Mouse (Mus musculus): ENCODE measurements around the gene Neurog2. TPM values are rescaled to one million over a fixed set of nuclear protein-coding genes. Genes with fewer than 3 reads are reported as not detected.

Neurog2 gene
- not detected in 2 replicates for polyA plus RNA-seq (2014; fragmentation: Nextera tagmentation; extraction: Ambion mirVana)

GRCm38 (mm10) chr3:127633080-127634032, at the start of gene Neurog2:
Gene Neurog2 (plus strand): TSS chr3:127633135.
- no peaks in the 10 kb centered on the region for H3K9me3 ChIP-seq (ENCODE audit: control insufficient read depth, low read length)
- DNase-seq (ENCODE audit: low spot score) (peak; percentile 69), ATAC-seq (ENCODE audit: insufficient number of reproducible peaks, low FRiP score, low TSS enrichment, low read depth) (0 out of 2 replicates have a peak, but pooled peaks have one; percentile 10)
- under 1% methylated on average over 90 of the region's 92 CpGs for WGBS
- peak within 1 kb of the TSS; percentile 50 for H3K4me2 ChIP-seq (ENCODE audit: low read depth, severe bottlenecking)
- H3K27me3 ChIP-seq (ENCODE audit: control insufficient read depth, insufficient read depth, low read length), result peaks cover 86% of the 10 kb centered on the region
- peak within 1 kb of the TSS; percentile 30 for H3K4me3 ChIP-seq (ENCODE audit: low read depth, low read length)
- peaks cover 13% of the 10 kb centered on the region for H3K4me1 ChIP-seq (ENCODE audit: control insufficient read depth, insufficient read depth, low read length)
- no peak within 1 kb of the TSS for H3K27ac ChIP-seq (replicated peaks; ENCODE audit: low read depth, low read length)
- no peaks in the 10 kb centered on the region for H3K36me3 ChIP-seq (ENCODE audit: control insufficient read depth, insufficient read depth, low read length)
- no peak within 1 kb of the TSS for H3K9ac ChIP-seq (ENCODE audit: low read length)

GRCm38 (mm10) chr3:127597136-127597535, 35.8 kb upstream of the Neurog2 start:
- H3K36me3 ChIP-seq (ENCODE audit: control insufficient read depth, insufficient read depth, low read length), result peaks cover 5% of the 10 kb centered on the region; the same call in 1 of the 2 replicates

GRCm38 (mm10) chr3:127608109-127608508, 24.8 kb upstream of the Neurog2 start:
- no peak for DNase-seq (ENCODE audit: low spot score)
- H3K4me1 ChIP-seq (ENCODE audit: control insufficient read depth, insufficient read depth, low read length), result no peaks in the 10 kb centered on the region
- H3K36me3 ChIP-seq (ENCODE audit: control insufficient read depth, insufficient read depth, low read length), result peaks cover 3% of the 10 kb centered on the region; the same call in 1 of the 2 replicates
- no peak overlapping the region for H3K9ac ChIP-seq (ENCODE audit: low read length)
- WGBS, result 96% methylated on average over 2 of the region's 2 CpGs
- no peak overlapping the region for H3K4me3 ChIP-seq (ENCODE audit: low read depth, low read length)
- H3K27ac ChIP-seq (replicated peaks; ENCODE audit: low read depth, low read length), result no peak overlapping the region
- H3K27me3 ChIP-seq (ENCODE audit: control insufficient read depth, insufficient read depth, low read length), result no peaks in the 10 kb centered on the region
- no peak overlapping the region for H3K4me2 ChIP-seq (ENCODE audit: low read depth, severe bottlenecking)
- no peak for ATAC-seq (ENCODE audit: insufficient number of reproducible peaks, low FRiP score, low TSS enrichment, low read depth)
- no peaks in the 10 kb centered on the region for H3K9me3 ChIP-seq (ENCODE audit: control insufficient read depth, low read length)

More at GRCm38 (mm10) chr3:127597136-127597535, 35.8 kb upstream of the Neurog2 start:
- Histone ChIP-seq H3K4me3 (ENCODE audit: low read depth, low read length) (no peak overlapping the region), H3K4me1 (ENCODE audit: control insufficient read depth, insufficient read depth, low read length) (no peaks in the 10 kb centered on the region), H3K9ac (ENCODE audit: low read length) (no peak overlapping the region), H3K27ac (replicated peaks; ENCODE audit: low read depth, low read length) (no peak overlapping the region), H3K4me2 (ENCODE audit: low read depth, severe bottlenecking) (no peak overlapping the region), H3K9me3 (ENCODE audit: control insufficient read depth, low read length) (no peaks in the 10 kb centered on the region), H3K27me3 (ENCODE audit: control insufficient read depth, insufficient read depth, low read length) (no peaks in the 10 kb centered on the region)
- WGBS, result 88% methylated on average over 1 of the region's 1 CpGs
- no peak for ATAC-seq (ENCODE audit: insufficient number of reproducible peaks, low FRiP score, low TSS enrichment, low read depth)
- DNase-seq (ENCODE audit: low spot score), result no peak

GRCm38 (mm10) chr3:127625296-127625695, 7.6 kb upstream of the Neurog2 start:
- H3K36me3 ChIP-seq (ENCODE audit: control insufficient read depth, insufficient read depth, low read length), result no peaks in the 10 kb centered on the region
- DNase-seq (ENCODE audit: low spot score) (peak; percentile 93), ATAC-seq (ENCODE audit: insufficient number of reproducible peaks, low FRiP score, low TSS enrichment, low read depth) (peak; percentile 74; the same call in 1 of the 2 replicates)
- H3K27ac ChIP-seq (replicated peaks; ENCODE audit: low read depth, low read length), result no peak overlapping the region
- H3K4me2 ChIP-seq (ENCODE audit: low read depth, severe bottlenecking), result peak overlapping the region; percentile 47
- H3K4me1 ChIP-seq (ENCODE audit: control insufficient read depth, insufficient read depth, low read length), result 0 out of 2 replicates have a peak, but pooled peaks cover 3% of the 10 kb centered on the region
- H3K27me3 ChIP-seq (ENCODE audit: control insufficient read depth, insufficient read depth, low read length), result peaks cover 50% of the 10 kb centered on the region
- no peak overlapping the region for H3K4me3 ChIP-seq (ENCODE audit: low read depth, low read length)
- WGBS, result under 1% methylated on average over 36 of the region's 36 CpGs
- H3K9me3 ChIP-seq (ENCODE audit: control insufficient read depth, low read length), result no peaks in the 10 kb centered on the region
- no peak overlapping the region for H3K9ac ChIP-seq (ENCODE audit: low read length)

GRCm38 (mm10) chr3:127625701-127626399, 7.1 kb upstream of the Neurog2 start:
- peak; percentile 71 for DNase-seq (ENCODE audit: low spot score)
- H3K9ac ChIP-seq (ENCODE audit: low read length), result no peak overlapping the region
- H3K27me3 ChIP-seq (ENCODE audit: control insufficient read depth, insufficient read depth, low read length), result peaks cover 56% of the 10 kb centered on the region
- WGBS, result under 1% methylated on average over 28 of the region's 28 CpGs
- no peaks in the 10 kb centered on the region for H3K36me3 ChIP-seq (ENCODE audit: control insufficient read depth, insufficient read depth, low read length)
- H3K4me1 ChIP-seq (ENCODE audit: control insufficient read depth, insufficient read depth, low read length), result 0 out of 2 replicates have a peak, but pooled peaks cover 3% of the 10 kb centered on the region
- peak overlapping the region; percentile 47 for H3K4me2 ChIP-seq (ENCODE audit: low read depth, severe bottlenecking)
- H3K4me3 ChIP-seq (ENCODE audit: low read depth, low read length), result no peak overlapping the region
- no peaks in the 10 kb centered on the region for H3K9me3 ChIP-seq (ENCODE audit: control insufficient read depth, low read length)
- no peak overlapping the region for H3K27ac ChIP-seq (replicated peaks; ENCODE audit: low read depth, low read length)
- ATAC-seq (ENCODE audit: insufficient number of reproducible peaks, low FRiP score, low TSS enrichment, low read depth), result no peak

GRCm38 (mm10) chr3:127626524-127626923, 6.4 kb upstream of the Neurog2 start:
- no peaks in the 10 kb centered on the region for H3K36me3 ChIP-seq (ENCODE audit: control insufficient read depth, insufficient read depth, low read length)
- H3K4me2 ChIP-seq (ENCODE audit: low read depth, severe bottlenecking), result no peak overlapping the region

GRCm38 (mm10) chr3:127627151-127627955, 5.6 kb upstream of the Neurog2 start:
- no peak overlapping the region for H3K27ac ChIP-seq (replicated peaks; ENCODE audit: low read depth, low read length)
- no peak overlapping the region for H3K4me3 ChIP-seq (ENCODE audit: low read depth, low read length)
- H3K9me3 ChIP-seq (ENCODE audit: control insufficient read depth, low read length), result no peaks in the 10 kb centered on the region
- no peak overlapping the region for H3K9ac ChIP-seq (ENCODE audit: low read length)
- no peaks in the 10 kb centered on the region for H3K36me3 ChIP-seq (ENCODE audit: control insufficient read depth, insufficient read depth, low read length)
- under 1% methylated on average over 28 of the region's 28 CpGs for WGBS
- H3K4me2 ChIP-seq (ENCODE audit: low read depth, severe bottlenecking), result no peak overlapping the region
- H3K27me3 ChIP-seq (ENCODE audit: control insufficient read depth, insufficient read depth, low read length), result peaks cover 70% of the 10 kb centered on the region
- H3K4me1 ChIP-seq (ENCODE audit: control insufficient read depth, insufficient read depth, low read length), result peaks cover 5% of the 10 kb centered on the region; the same call in 1 of the 2 replicates
- DNase-seq (ENCODE audit: low spot score) (peak; percentile 68), ATAC-seq (ENCODE audit: insufficient number of reproducible peaks, low FRiP score, low TSS enrichment, low read depth) (no peak)

More at GRCm38 (mm10) chr3:127626524-127626923, 6.4 kb upstream of the Neurog2 start:
- Histone ChIP-seq H3K9me3 (ENCODE audit: control insufficient read depth, low read length) (no peaks in the 10 kb centered on the region), H3K4me1 (ENCODE audit: control insufficient read depth, insufficient read depth, low read length) (0 out of 2 replicates have a peak, but pooled peaks cover 3% of the 10 kb centered on the region), H3K4me3 (ENCODE audit: low read depth, low read length) (no peak overlapping the region), H3K27ac (replicated peaks; ENCODE audit: low read depth, low read length) (no peak overlapping the region), H3K27me3 (ENCODE audit: control insufficient read depth, insufficient read depth, low read length) (peaks cover 62% of the 10 kb centered on the region), H3K9ac (ENCODE audit: low read length) (no peak overlapping the region)
- 12% methylated on average over 3 of the region's 3 CpGs for WGBS
- ATAC-seq (ENCODE audit: insufficient number of reproducible peaks, low FRiP score, low TSS enrichment, low read depth) (no peak), DNase-seq (ENCODE audit: low spot score) (no peak)

Measured in limb, embryonic 11.5 days (tissue).